Mouse (Mus musculus): Measurements from ENCODE around the gene Efcab9. TPM values are rescaled to one million over a fixed set of nuclear protein-coding genes. Genes with fewer than 3 reads are reported as not detected.

Efcab9 gene
- polyA plus RNA-seq, 1 experiment, result not detected

GRCm38 (mm10) chr11:32540463-32540862 lies 8.6 kb upstream of the Efcab9 start:
- TF ChIP-seq POLR2A (IDR thresholded peaks at IDR 0.05; ENCODE audit: borderline replicate concordance, low read depth, low read length), result no peak
- TF ChIP-seq CTCF (IDR thresholded peaks at IDR 0.05; ENCODE audit: low read depth, low read length), result no peak
- peaks cover 54% of the 10 kb centered on the region for H3K4me1 ChIP-seq (ENCODE audit: control insufficient read depth, insufficient read depth, low read length)
- no peak overlapping the region for H3K27ac ChIP-seq (ENCODE audit: insufficient read depth, low read depth, low read length)
- no peak overlapping the region for H3K4me3 ChIP-seq (ENCODE audit: insufficient read depth, low read length)

- no peak for TF ChIP-seq POLR2A (IDR thresholded peaks at IDR 0.05; ENCODE audit: borderline replicate concordance, low read depth, low read length)
- TF ChIP-seq CTCF (IDR thresholded peaks at IDR 0.05; ENCODE audit: low read depth, low read length), result no peak
- Histone ChIP-seq H3K4me3 (ENCODE audit: insufficient read depth, low read length) (no peak overlapping the region), H3K27ac (ENCODE audit: insufficient read depth, low read depth, low read length) (no peak overlapping the region), H3K4me1 (ENCODE audit: control insufficient read depth, insufficient read depth, low read length) (peaks cover 54% of the 10 kb centered on the region)
Observed at GRCm38 (mm10) chr11:32539717-32540116, 7.8 kb upstream of the Efcab9 start.

GRCm38 (mm10) chr11:32538846-32539245 lies 7.0 kb upstream of the Efcab9 start:
- no peak overlapping the region for H3K27ac ChIP-seq (ENCODE audit: insufficient read depth, low read depth, low read length)
- peaks cover 54% of the 10 kb centered on the region for H3K4me1 ChIP-seq (ENCODE audit: control insufficient read depth, insufficient read depth, low read length)
- TF ChIP-seq CTCF (IDR thresholded peaks at IDR 0.05; ENCODE audit: low read depth, low read length) (no peak), POLR2A (IDR thresholded peaks at IDR 0.05; ENCODE audit: borderline replicate concordance, low read depth, low read length) (no peak)
- H3K4me3 ChIP-seq (ENCODE audit: insufficient read depth, low read length), result no peak overlapping the region

GRCm38 (mm10) chr11:32538435-32538834 lies 6.6 kb upstream of the Efcab9 start:
- Histone ChIP-seq H3K4me3 (ENCODE audit: insufficient read depth, low read length) (no peak overlapping the region), H3K27ac (ENCODE audit: insufficient read depth, low read depth, low read length) (no peak overlapping the region), H3K4me1 (ENCODE audit: control insufficient read depth, insufficient read depth, low read length) (peaks cover 50% of the 10 kb centered on the region)
- no peak for TF ChIP-seq CTCF (IDR thresholded peaks at IDR 0.05; ENCODE audit: low read depth, low read length)
- no peak for TF ChIP-seq POLR2A (IDR thresholded peaks at IDR 0.05; ENCODE audit: borderline replicate concordance, low read depth, low read length)

- H3K4me1 ChIP-seq (ENCODE audit: control insufficient read depth, insufficient read depth, low read length), result peaks cover 39% of the 10 kb centered on the region
- H3K27ac ChIP-seq (ENCODE audit: insufficient read depth, low read depth, low read length), result no peak overlapping the region
- H3K4me3 ChIP-seq (ENCODE audit: insufficient read depth, low read length), result no peak overlapping the region
- TF ChIP-seq CTCF (IDR thresholded peaks at IDR 0.05; ENCODE audit: low read depth, low read length) (no peak), POLR2A (IDR thresholded peaks at IDR 0.05; ENCODE audit: borderline replicate concordance, low read depth, low read length) (no peak)
Observed at GRCm38 (mm10) chr11:32536954-32537353, 5.1 kb upstream of the Efcab9 start.

GRCm38 (mm10) chr11:32535646-32536045 lies 3.8 kb upstream of the Efcab9 start:
- Histone ChIP-seq H3K4me3 (ENCODE audit: insufficient read depth, low read length) (no peak overlapping the region), H3K27ac (ENCODE audit: insufficient read depth, low read depth, low read length) (no peak overlapping the region), H3K4me1 (ENCODE audit: control insufficient read depth, insufficient read depth, low read length) (peaks cover 29% of the 10 kb centered on the region)
- TF ChIP-seq CTCF (IDR thresholded peaks at IDR 0.05; ENCODE audit: low read depth, low read length) (no peak), POLR2A (IDR thresholded peaks at IDR 0.05; ENCODE audit: borderline replicate concordance, low read depth, low read length) (no peak)

GRCm38 (mm10) chr11:32534453-32535075 lies 2.7 kb upstream of the Efcab9 start:
- H3K4me3 ChIP-seq (ENCODE audit: insufficient read depth, low read length), result no peak overlapping the region
- peaks cover 29% of the 10 kb centered on the region for H3K4me1 ChIP-seq (ENCODE audit: control insufficient read depth, insufficient read depth, low read length)
- no peak overlapping the region for H3K27ac ChIP-seq (ENCODE audit: insufficient read depth, low read depth, low read length)
- TF ChIP-seq POLR2A (IDR thresholded peaks at IDR 0.05; ENCODE audit: borderline replicate concordance, low read depth, low read length) (no peak), CTCF (IDR thresholded peaks at IDR 0.05; ENCODE audit: low read depth, low read length) (no peak)

GRCm38 (mm10) chr11:32533482-32534261 lies 1.8 kb upstream of the Efcab9 start:
- TF ChIP-seq POLR2A (IDR thresholded peaks at IDR 0.05; ENCODE audit: borderline replicate concordance, low read depth, low read length) (no peak), CTCF (IDR thresholded peaks at IDR 0.05; ENCODE audit: low read depth, low read length) (no peak)
- peak overlapping the region; percentile 85 for H3K4me3 ChIP-seq (ENCODE audit: insufficient read depth, low read length)
- peaks cover 22% of the 10 kb centered on the region for H3K4me1 ChIP-seq (ENCODE audit: control insufficient read depth, insufficient read depth, low read length)
- no peak overlapping the region; the same call in 1 of the 2 replicates for H3K27ac ChIP-seq (ENCODE audit: insufficient read depth, low read depth, low read length)

GRCm38 (mm10) chr11:32532765-32533481 lies 1.0 kb upstream of the Efcab9 start, which contains the start of gene Stk10:
Stk10 (plus strand) TSS chr11:32533305.
- TF ChIP-seq CTCF (IDR thresholded peaks at IDR 0.05; ENCODE audit: low read depth, low read length) (no peak), POLR2A (IDR thresholded peaks at IDR 0.05; ENCODE audit: borderline replicate concordance, low read depth, low read length) (peak; percentile 83; the same call in 1 of the 2 replicates)
- no peak within 1 kb of the TSS; the same call in 1 of the 2 replicates for H3K27ac ChIP-seq (ENCODE audit: insufficient read depth, low read depth, low read length)
- H3K4me3 ChIP-seq (ENCODE audit: insufficient read depth, low read length), result peak within 1 kb of the TSS; percentile 85
- peaks cover 15% of the 10 kb centered on the region for H3K4me1 ChIP-seq (ENCODE audit: control insufficient read depth, insufficient read depth, low read length)
